Comparison of ENCODE assay signal across 13 mouse cellular contexts in genomic region chr11:60977153-60977552, GRCm38 (mm10). TPM values are rescaled to one million over a fixed set of nuclear protein-coding genes. Genes with fewer than 3 reads are reported as not detected.
DNase-seq lines count a peak whose midpoint lies in the region; ATAC-seq and TF ChIP-seq lines count a peak whose summit lies in the region.
"Had no signal": no experiment of that assay in that cellular context is flagged by ENCODE, and none has a peak within 500 bp of the region (broad histone marks: within the 10 kb centered on the region; RNA-seq: fewer than 3 reads in every experiment).

No protein-coding gene starts in this region.

- peaks cover 8 to 15% of the 10 kb centered on the region in 2 experiments for H3K4me1 ChIP-seq in heart, embryonic 14.5 days (ENCODE audit: control insufficient read depth in 2 of 2, insufficient read depth in 2 of 2, low read length in 2 of 2)
- no peaks in the 10 kb centered on the region for H3K4me1 ChIP-seq in stomach, embryonic 14.5 days (ENCODE audit: control insufficient read depth, insufficient read depth, low read length)
- H3K4me1 ChIP-seq: neural tube, embryonic 13.5 days had no signal

- intact Hi-C loops in left cerebral cortex, postnatal 25 days (cut with DNase I), result no loop called here

- no peak for TF ChIP-seq CTCF in layer of hippocampus, adult 2 months (conservative IDR thresholded peaks at IDR 0.05)

- no peak overlapping the region for H3K4me2 ChIP-seq in heart, embryonic 14.5 days (ENCODE audit: low read length)
- no peak overlapping the region for H3K4me2 ChIP-seq in stomach, embryonic 14.5 days (replicated peaks; ENCODE audit: low read depth, low read length)
- H3K4me2 ChIP-seq: heart, embryonic 13.5 days; neural tube, embryonic 13.5 days had no signal

- no peak for ATAC-seq in heart, embryonic 14.5 days (ENCODE audit: insufficient number of reproducible peaks, insufficient read depth, low FRiP score, low read depth)
- peak; percentile 58; the same call in 1 of the 2 replicates for ATAC-seq in stomach, embryonic 14.5 days (ENCODE audit: insufficient number of reproducible peaks, insufficient read depth, low FRiP score, low read depth)

- no peaks in the 10 kb centered on the region for H3K36me3 ChIP-seq in heart, embryonic 14.5 days (ENCODE audit: control insufficient read depth, insufficient read depth, low read length)
- no peaks in the 10 kb centered on the region for H3K36me3 ChIP-seq in stomach, embryonic 14.5 days (ENCODE audit: control insufficient read depth, insufficient read depth, low read length)
- H3K36me3 ChIP-seq: heart, embryonic 13.5 days; neural tube, embryonic 13.5 days had no signal

- DNase-seq in layer of hippocampus, adult 2 months (ENCODE audit: low spot score in 2 of 2), result no peak
- no peak for DNase-seq in layer of hippocampus, adult 9-11 months
- peak; percentile 74 for DNase-seq in adrenal gland, postnatal 14 days
- no peak for DNase-seq in cerebellum, adult 18-20 months
- DNase-seq in left cerebral cortex, postnatal 25 days (ENCODE audit: low spot score in 2 of 2), result no peak
- DNase-seq in left cerebral cortex, adult 11 months (ENCODE audit: low spot score), result no peak
- DNase-seq: midbrain, embryonic 14.5 days; right cerebral cortex, postnatal 25 days had no signal

- no peak overlapping the region for H3K4me3 ChIP-seq in layer of hippocampus, adult 2 months
- H3K4me3 ChIP-seq in heart, embryonic 14.5 days (ENCODE audit: control insufficient read depth in 1 of 2, insufficient read depth in 1 of 2, low read depth in 1 of 2, low read length in 2 of 2), result no peak overlapping the region
- H3K4me3 ChIP-seq in stomach, embryonic 14.5 days (ENCODE audit: low read depth, low read length), result no peak overlapping the region
- H3K4me3 ChIP-seq: heart, embryonic 13.5 days; neural tube, embryonic 13.5 days had no signal

- H3K27me3 ChIP-seq in heart, embryonic 14.5 days (ENCODE audit: control insufficient read depth, insufficient read depth, low read length), result no peaks in the 10 kb centered on the region
- no peaks in the 10 kb centered on the region for H3K27me3 ChIP-seq in stomach, embryonic 14.5 days (ENCODE audit: control insufficient read depth, insufficient read depth, low read length)
- H3K27me3 ChIP-seq: heart, embryonic 13.5 days; neural tube, embryonic 13.5 days had no signal

- peak overlapping the region; percentile 57; the same call in 1 of the 2 replicates for H3K27ac ChIP-seq in layer of hippocampus, adult 2 months
- no peak overlapping the region for H3K27ac ChIP-seq in heart, embryonic 14.5 days (replicated peaks in 1 of 2; ENCODE audit: control insufficient read depth in 1 of 2, insufficient read depth in 1 of 2, low read depth in 2 of 2, low read length in 2 of 2)
- H3K27ac ChIP-seq in stomach, embryonic 14.5 days (ENCODE audit: low read length), result no peak overlapping the region
- H3K27ac ChIP-seq: heart, embryonic 13.5 days; liver, embryonic 14.5 days; neural tube, embryonic 13.5 days had no signal

- WGBS in heart, embryonic 14.5 days, result 52% methylated on average over 3 of the region's 3 CpGs
- 61% methylated on average over 3 of the region's 3 CpGs for WGBS in stomach, embryonic 14.5 days

- peak overlapping the region; percentile 11; the same call in 1 of the 2 replicates for H3K9ac ChIP-seq in heart, embryonic 14.5 days (ENCODE audit: low read length)
- no peak overlapping the region for H3K9ac ChIP-seq in stomach, embryonic 14.5 days (replicated peaks; ENCODE audit: low read depth, low read length)
- H3K9ac ChIP-seq: heart, embryonic 13.5 days; liver, embryonic 14.5 days; neural tube, embryonic 13.5 days had no signal

- H3K9me3 ChIP-seq in heart, embryonic 14.5 days (ENCODE audit: control insufficient read depth, low read length), result no peaks in the 10 kb centered on the region
- no peaks in the 10 kb centered on the region for H3K9me3 ChIP-seq in stomach, embryonic 14.5 days (ENCODE audit: control insufficient read depth, low read depth, low read length)
- H3K9me3 ChIP-seq: heart, embryonic 13.5 days; neural tube, embryonic 13.5 days had no signal

RNA-seq across cellular contexts. Expression of gene Kcnj12, which starts 45.2 kb away (rescaled TPM):
- 1 to 10 TPM; 5.2 to 7.4 TPM for total RNA-seq in layer of hippocampus, adult 2 months (2021)
- 1.5 and 1.6 TPM in 2 replicates for total RNA-seq in adrenal gland, postnatal 14 days (2021)
- polyA plus RNA-seq in heart, embryonic 14.5 days (2014; fragmentation: Nextera tagmentation; extraction: Ambion mirVana), result 5.4 and 5.8 TPM in 2 replicates
- polyA plus RNA-seq in stomach, embryonic 14.5 days (2014; fragmentation: Nextera tagmentation; extraction: Ambion mirVana), result 0.77 and 1.5 TPM in 2 replicates
- 10 to 100 TPM; 17.4 to 19.6 TPM for total RNA-seq in left cerebral cortex, postnatal 25 days (2021)

RNA-seq across cellular contexts. Expression of gene Map2k3, which starts 45.3 kb away (rescaled TPM):
- 10 to 100 TPM; 13.1 to 15.2 TPM for total RNA-seq in layer of hippocampus, adult 2 months (2021)
- 70.0 and 74.3 TPM in 2 replicates for total RNA-seq in adrenal gland, postnatal 14 days (2021)
- polyA plus RNA-seq in heart, embryonic 14.5 days (2014; fragmentation: Nextera tagmentation; extraction: Ambion mirVana), result 59.2 and 62.6 TPM in 2 replicates
- 79.7 and 80.0 TPM in 2 replicates for polyA plus RNA-seq in stomach, embryonic 14.5 days (2014; fragmentation: Nextera tagmentation; extraction: Ambion mirVana)
- 10 to 100 TPM; 14.0 to 14.1 TPM for total RNA-seq in left cerebral cortex, postnatal 25 days (2021)
